Mouse (Mus musculus): Measurements from ENCODE around the gene Smim4.

The Smim4 gene

GRCm38 (mm10) chr14:31126826-31127225, 1.9 kb downstream of the Smim4 start:
- ATAC-seq (ENCODE audit: insufficient number of reproducible peaks, low FRiP score, low TSS enrichment) = no peak

GRCm38 (mm10) chr14:31125106-31126075, 3.4 kb downstream of the Smim4 start:
- ATAC-seq (ENCODE audit: insufficient number of reproducible peaks, low FRiP score, low TSS enrichment) = no peak

GRCm38 (mm10) chr14:31115522-31115921, 13.2 kb downstream of the Smim4 start:
- ATAC-seq (ENCODE audit: insufficient number of reproducible peaks, low FRiP score, low TSS enrichment) = no peak

- no peak for ATAC-seq (ENCODE audit: insufficient number of reproducible peaks, low FRiP score, low TSS enrichment)
Observed at GRCm38 (mm10) chr14:31114011-31114410, 14.7 kb downstream of the Smim4 start.

- ATAC-seq (ENCODE audit: insufficient number of reproducible peaks, low FRiP score, low TSS enrichment) = no peak
Observed at GRCm38 (mm10) chr14:31112187-31112586, 16.6 kb downstream of the Smim4 start.

- ATAC-seq (ENCODE audit: insufficient number of reproducible peaks, low FRiP score, low TSS enrichment) = no peak
Observed at GRCm38 (mm10) chr14:31110613-31111012, 18.1 kb downstream of the Smim4 start.

GRCm38 (mm10) chr14:31105156-31105555, 23.6 kb downstream of the Smim4 start:
- no peak for ATAC-seq (ENCODE audit: insufficient number of reproducible peaks, low FRiP score, low TSS enrichment)

- ATAC-seq (ENCODE audit: insufficient number of reproducible peaks, low FRiP score, low TSS enrichment) = no peak
Observed at GRCm38 (mm10) chr14:31089918-31090317, 38.8 kb downstream of the Smim4 start.

- ATAC-seq (ENCODE audit: insufficient number of reproducible peaks, low FRiP score, low TSS enrichment) = no peak
Observed at GRCm38 (mm10) chr14:31088515-31088914, 40.2 kb downstream of the Smim4 start.

GRCm38 (mm10) chr14:31087433-31087832, 41.3 kb downstream of the Smim4 start:
- ATAC-seq (ENCODE audit: insufficient number of reproducible peaks, low FRiP score, low TSS enrichment) = no peak

GRCm38 (mm10) chr14:31081147-31081546, 47.6 kb downstream of the Smim4 start:
- no peak for ATAC-seq (ENCODE audit: insufficient number of reproducible peaks, low FRiP score, low TSS enrichment)

GRCm38 (mm10) chr14:31079313-31080028, 49.3 kb downstream of the Smim4 start:
- ATAC-seq (ENCODE audit: insufficient number of reproducible peaks, low FRiP score, low TSS enrichment) = no peak

- ATAC-seq (ENCODE audit: insufficient number of reproducible peaks, low FRiP score, low TSS enrichment) = no peak
Observed at GRCm38 (mm10) chr14:31078597-31079208, 50.1 kb downstream of the Smim4 start.

GRCm38 (mm10) chr14:31069086-31069733, 59.5 kb downstream of the Smim4 start:
- no peak for ATAC-seq (ENCODE audit: insufficient number of reproducible peaks, low FRiP score, low TSS enrichment)

GRCm38 (mm10) chr14:31062277-31062676, 66.5 kb downstream of the Smim4 start:
- ATAC-seq (ENCODE audit: insufficient number of reproducible peaks, low FRiP score, low TSS enrichment) = no peak

GRCm38 (mm10) chr14:31045817-31046216, 82.9 kb downstream of the Smim4 start:
- no peak for ATAC-seq (ENCODE audit: insufficient number of reproducible peaks, low FRiP score, low TSS enrichment)

GRCm38 (mm10) chr14:31045296-31045695, 83.5 kb downstream of the Smim4 start:
- no peak for ATAC-seq (ENCODE audit: insufficient number of reproducible peaks, low FRiP score, low TSS enrichment)

Measured in cerebellum, adult (tissue).